Mouse (Mus musculus): ENCODE data around the gene Fbxo36. TPM values are rescaled to one million over a fixed set of nuclear protein-coding genes. Genes with fewer than 3 reads are reported as not detected.

Fbxo36 gene
- polyA plus RNA-seq, 1 experiment from 2014 or later: 6.9 TPM

DNA sequence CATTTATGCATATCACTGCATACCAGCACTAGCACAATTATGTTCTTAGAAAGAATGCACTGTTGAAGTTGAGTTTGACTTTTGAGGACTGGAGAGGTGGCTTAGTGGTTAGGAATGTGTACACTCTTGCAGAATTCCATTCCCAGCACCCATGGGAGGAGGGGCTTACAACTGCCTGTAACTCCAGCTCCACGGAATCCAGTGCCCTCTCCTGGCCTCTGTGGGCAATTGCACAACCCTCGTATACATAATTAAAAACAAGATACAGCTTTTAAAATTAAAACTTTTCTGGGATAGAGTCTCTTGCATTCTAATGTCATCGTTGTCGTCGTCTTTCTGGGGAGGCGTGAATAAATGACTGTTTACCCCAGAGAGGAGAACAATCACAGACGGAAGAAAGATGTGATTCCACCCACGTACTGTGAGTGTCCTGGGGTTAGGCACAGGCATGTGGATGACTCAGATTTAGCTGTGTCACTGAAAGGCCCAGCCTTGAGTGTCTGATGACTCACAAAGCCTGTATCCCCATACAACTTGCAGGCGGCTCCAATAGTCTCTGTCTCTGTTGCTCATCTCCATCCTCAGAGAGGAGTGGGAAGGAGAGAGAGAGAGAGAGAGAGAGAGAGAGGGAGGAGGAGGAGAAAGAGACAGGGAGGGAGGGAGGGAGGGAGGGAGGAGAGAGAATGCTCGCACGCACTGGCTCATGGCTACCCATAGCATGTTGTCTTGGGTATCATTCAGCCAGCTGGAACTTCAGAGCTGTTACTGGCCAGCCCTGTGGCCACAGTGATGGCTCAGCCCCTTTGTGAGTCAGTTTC lies 41.8 kb downstream of the Fbxo36 start:
- Histone ChIP-seq H3K4me1 (ENCODE audit: control insufficient read depth, insufficient read depth, low read length) (no peaks in the 10 kb centered on the region), H3K9ac (ENCODE audit: low read length) (no peak overlapping the region), H3K36me3 (ENCODE audit: control insufficient read depth, insufficient read depth) (no peaks in the 10 kb centered on the region), H3K27me3 (ENCODE audit: control insufficient read depth, insufficient read depth, low read length) (no peaks in the 10 kb centered on the region), H3K9me3 (replicated peaks; ENCODE audit: control insufficient read depth, low read length) (no peaks in the 10 kb centered on the region), H3K4me2 (ENCODE audit: low read depth, low read length) (no peak overlapping the region), H3K27ac (ENCODE audit: low read length) (no peak overlapping the region), H3K4me3 (ENCODE audit: low read length) (no peak overlapping the region)
- 67% methylated on average over 11 of the region's 11 CpGs for WGBS
- ATAC-seq (replicated peaks; ENCODE audit: extremely low read depth, insufficient read depth, low FRiP score): no peak

DNA sequence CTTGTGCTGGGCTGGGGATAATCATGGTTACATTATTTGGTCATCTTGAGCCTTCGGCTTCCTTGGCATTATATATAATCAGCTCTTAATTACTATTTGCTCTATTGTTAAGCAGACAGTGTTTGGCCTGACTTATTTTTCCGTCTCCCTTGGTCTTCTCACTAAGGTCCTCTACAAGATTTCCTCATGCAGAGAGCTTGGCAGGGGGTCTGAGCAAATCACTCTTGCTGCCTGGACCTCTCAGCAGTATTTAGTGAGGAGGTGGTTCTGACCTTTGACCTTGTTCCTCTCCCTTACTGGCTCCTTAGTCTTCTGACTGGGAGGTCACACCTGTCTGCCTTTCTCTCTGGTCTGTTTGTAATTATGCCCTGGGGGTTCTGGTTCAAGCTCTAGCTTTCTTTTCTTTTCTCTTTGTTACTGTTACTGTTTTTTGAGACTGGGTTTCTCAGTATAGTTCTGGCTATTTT lies 42.5 kb downstream of the Fbxo36 start:
- no peak overlapping the region for H3K9ac ChIP-seq (ENCODE audit: low read length)
- 67% methylated on average over 2 of the region's 2 CpGs for WGBS
- H3K4me2 ChIP-seq (ENCODE audit: low read depth, low read length): no peak overlapping the region
- H3K9me3 ChIP-seq (replicated peaks; ENCODE audit: control insufficient read depth, low read length): no peaks in the 10 kb centered on the region
- H3K27me3 ChIP-seq (ENCODE audit: control insufficient read depth, insufficient read depth, low read length): no peaks in the 10 kb centered on the region
- no peak overlapping the region for H3K27ac ChIP-seq (ENCODE audit: low read length)
- no peaks in the 10 kb centered on the region for H3K36me3 ChIP-seq (ENCODE audit: control insufficient read depth, insufficient read depth)
- ATAC-seq (replicated peaks; ENCODE audit: extremely low read depth, insufficient read depth, low FRiP score): no peak
- no peak overlapping the region for H3K4me3 ChIP-seq (ENCODE audit: low read length)
- no peaks in the 10 kb centered on the region for H3K4me1 ChIP-seq (ENCODE audit: control insufficient read depth, insufficient read depth, low read length)

DNA sequence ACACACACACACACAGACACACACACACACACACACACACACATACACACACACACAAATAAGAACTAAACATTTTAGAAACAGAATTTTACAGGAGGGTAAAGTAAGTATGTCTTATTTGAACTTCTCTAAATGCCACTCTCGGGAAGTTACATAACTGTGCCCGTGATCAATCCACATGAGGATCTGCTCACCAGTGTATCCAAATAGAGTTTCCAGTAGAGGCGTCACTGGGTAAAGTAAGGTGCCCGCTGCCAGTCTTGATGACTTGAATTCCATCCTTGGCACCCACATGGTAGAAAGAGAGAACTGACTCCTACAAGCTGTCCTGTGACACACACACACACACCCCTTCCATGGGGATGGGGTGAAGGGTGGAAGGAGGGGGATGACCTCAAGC lies 43.3 kb downstream of the Fbxo36 start:
- Histone ChIP-seq H3K27ac (ENCODE audit: low read length) (no peak overlapping the region), H3K4me3 (ENCODE audit: low read length) (no peak overlapping the region), H3K4me2 (ENCODE audit: low read depth, low read length) (no peak overlapping the region), H3K36me3 (ENCODE audit: control insufficient read depth, insufficient read depth) (no peaks in the 10 kb centered on the region), H3K27me3 (ENCODE audit: control insufficient read depth, insufficient read depth, low read length) (no peaks in the 10 kb centered on the region), H3K9ac (ENCODE audit: low read length) (no peak overlapping the region), H3K9me3 (replicated peaks; ENCODE audit: control insufficient read depth, low read length) (no peaks in the 10 kb centered on the region), H3K4me1 (ENCODE audit: control insufficient read depth, insufficient read depth, low read length) (no peaks in the 10 kb centered on the region)
- 88% methylated on average over 4 of the region's 4 CpGs for WGBS
- ATAC-seq (replicated peaks; ENCODE audit: extremely low read depth, insufficient read depth, low FRiP score): no peak

DNA sequence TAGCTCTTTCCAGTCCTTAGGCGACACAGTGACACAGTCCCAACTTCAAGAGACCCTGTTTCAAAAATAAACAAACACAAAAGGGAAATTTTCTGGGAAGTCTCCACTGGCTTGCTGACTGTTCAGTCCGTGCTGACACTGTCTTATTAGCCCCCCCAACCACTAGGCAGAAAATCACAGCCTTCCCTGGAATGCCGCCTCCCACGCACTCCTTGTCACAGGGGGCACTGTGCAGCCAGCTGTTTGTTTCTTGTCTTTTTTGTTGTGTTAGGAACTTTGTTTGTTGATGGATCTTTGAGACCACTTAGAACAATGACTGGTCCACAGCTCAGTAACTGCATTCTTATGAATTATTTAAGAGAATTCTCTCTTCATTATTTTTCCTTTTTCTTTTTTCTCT lies 44.2 kb downstream of the Fbxo36 start:
- Histone ChIP-seq H3K4me1 (ENCODE audit: control insufficient read depth, insufficient read depth, low read length) (no peaks in the 10 kb centered on the region), H3K36me3 (ENCODE audit: control insufficient read depth, insufficient read depth) (no peaks in the 10 kb centered on the region), H3K9ac (ENCODE audit: low read length) (no peak overlapping the region), H3K27me3 (ENCODE audit: control insufficient read depth, insufficient read depth, low read length) (no peaks in the 10 kb centered on the region), H3K4me2 (ENCODE audit: low read depth, low read length) (no peak overlapping the region), H3K9me3 (replicated peaks; ENCODE audit: control insufficient read depth, low read length) (no peaks in the 10 kb centered on the region), H3K4me3 (ENCODE audit: low read length) (no peak overlapping the region), H3K27ac (ENCODE audit: low read length) (no peak overlapping the region)
- ATAC-seq (replicated peaks; ENCODE audit: extremely low read depth, insufficient read depth, low FRiP score): no peak
- WGBS: 61% methylated on average over 4 of the region's 4 CpGs

DNA sequence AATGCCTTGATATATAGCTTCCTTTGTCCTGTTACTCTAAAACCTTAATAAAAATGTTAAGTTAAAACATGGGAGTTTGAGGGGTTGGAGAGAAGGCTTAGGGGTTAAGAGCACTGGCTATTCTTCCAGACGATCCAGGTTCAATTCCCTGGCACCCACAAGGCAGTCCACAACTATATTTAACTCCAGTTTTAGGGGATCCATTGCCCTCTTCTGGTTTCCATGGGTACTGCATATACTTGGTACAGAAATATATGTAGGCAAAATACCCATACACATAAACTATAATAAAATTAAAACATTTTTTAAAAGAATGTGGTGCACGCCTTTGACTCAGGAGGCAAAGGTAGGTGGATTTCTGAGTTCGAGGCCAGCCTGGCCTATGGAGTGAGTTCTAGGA lies 45.5 kb downstream of the Fbxo36 start:
- 72% methylated on average over 3 of the region's 3 CpGs for WGBS
- no peak for ATAC-seq (replicated peaks; ENCODE audit: extremely low read depth, insufficient read depth, low FRiP score)
- H3K27ac ChIP-seq (ENCODE audit: low read length): no peak overlapping the region

DNA sequence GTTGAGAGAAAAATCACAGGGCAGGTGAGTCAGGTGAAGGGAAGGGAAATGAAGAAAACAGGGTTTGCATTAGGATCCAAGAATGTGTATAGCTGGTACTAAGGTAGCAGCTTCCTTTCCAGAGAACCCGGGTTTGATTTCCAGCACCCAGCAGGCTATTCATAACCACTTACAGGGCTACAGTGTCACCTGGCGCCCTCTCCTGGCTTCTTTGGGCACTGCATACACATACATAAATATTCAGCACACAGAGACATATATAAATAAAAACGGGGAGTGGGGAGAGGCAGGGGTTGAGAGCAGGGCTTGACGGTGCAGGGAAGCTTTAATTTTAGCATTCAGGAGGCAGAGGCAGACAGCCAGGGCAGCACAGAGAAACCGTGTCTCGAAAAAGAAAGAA lies 46.3 kb downstream of the Fbxo36 start:
- H3K4me1 ChIP-seq (ENCODE audit: control insufficient read depth, insufficient read depth, low read length): no peaks in the 10 kb centered on the region
- H3K4me3 ChIP-seq (ENCODE audit: low read length): no peak overlapping the region
- H3K27me3 ChIP-seq (ENCODE audit: control insufficient read depth, insufficient read depth, low read length): no peaks in the 10 kb centered on the region
- H3K4me2 ChIP-seq (ENCODE audit: low read depth, low read length): no peak overlapping the region
- no peak overlapping the region for H3K9ac ChIP-seq (ENCODE audit: low read length)
- WGBS: 84% methylated on average over 6 of the region's 6 CpGs
- H3K9me3 ChIP-seq (replicated peaks; ENCODE audit: control insufficient read depth, low read length): no peaks in the 10 kb centered on the region
- ATAC-seq (replicated peaks; ENCODE audit: extremely low read depth, insufficient read depth, low FRiP score): no peak
- no peak overlapping the region for H3K27ac ChIP-seq (ENCODE audit: low read length)
- H3K36me3 ChIP-seq (ENCODE audit: control insufficient read depth, insufficient read depth): no peaks in the 10 kb centered on the region

More for the DNA sequence above, 45.5 kb downstream of the Fbxo36 start:
- no peaks in the 10 kb centered on the region for H3K9me3 ChIP-seq (replicated peaks; ENCODE audit: control insufficient read depth, low read length)
- H3K9ac ChIP-seq (ENCODE audit: low read length): no peak overlapping the region
- no peaks in the 10 kb centered on the region for H3K27me3 ChIP-seq (ENCODE audit: control insufficient read depth, insufficient read depth, low read length)
- no peak overlapping the region for H3K4me2 ChIP-seq (ENCODE audit: low read depth, low read length)
- no peaks in the 10 kb centered on the region for H3K36me3 ChIP-seq (ENCODE audit: control insufficient read depth, insufficient read depth)
- no peak overlapping the region for H3K4me3 ChIP-seq (ENCODE audit: low read length)
- H3K4me1 ChIP-seq (ENCODE audit: control insufficient read depth, insufficient read depth, low read length): no peaks in the 10 kb centered on the region

DNA sequence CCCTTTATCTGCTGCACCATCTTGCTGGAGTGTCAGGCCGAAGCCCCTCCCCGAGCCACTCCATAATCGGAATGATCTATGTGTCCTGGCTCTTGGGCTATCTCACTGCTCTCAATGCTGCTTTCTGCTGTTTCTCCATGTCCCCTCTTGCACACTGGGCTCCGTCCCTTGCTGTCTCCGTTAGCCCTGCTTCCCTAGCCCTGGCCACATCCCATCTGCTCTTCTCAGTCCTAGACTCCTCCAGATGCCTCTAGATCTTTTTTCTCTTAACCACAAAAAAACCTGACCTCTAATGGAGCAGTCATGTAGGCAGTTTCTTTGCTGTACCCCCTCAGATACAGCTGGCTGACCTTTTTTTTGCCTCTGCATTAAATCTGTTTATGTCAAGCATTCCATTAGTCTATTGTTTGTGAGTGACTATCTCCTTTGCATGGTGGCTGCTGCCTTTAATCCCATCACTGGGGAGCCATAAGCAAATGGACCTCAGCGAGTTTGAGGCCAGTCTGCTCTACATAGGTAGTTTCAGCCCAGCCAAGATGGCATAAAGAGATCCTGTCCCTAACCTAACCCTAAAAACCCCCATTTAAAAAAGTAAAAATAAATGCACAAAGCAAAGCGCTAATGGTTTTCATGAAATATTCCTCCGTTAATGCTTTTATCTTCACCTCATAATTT lies 49.8 kb downstream of the Fbxo36 start:
- Histone ChIP-seq H3K4me1 (ENCODE audit: control insufficient read depth, insufficient read depth, low read length) (no peaks in the 10 kb centered on the region), H3K4me3 (ENCODE audit: low read length) (no peak overlapping the region), H3K27me3 (ENCODE audit: control insufficient read depth, insufficient read depth, low read length) (no peaks in the 10 kb centered on the region), H3K9ac (ENCODE audit: low read length) (no peak overlapping the region), H3K4me2 (ENCODE audit: low read depth, low read length) (no peak overlapping the region), H3K36me3 (ENCODE audit: control insufficient read depth, insufficient read depth) (no peaks in the 10 kb centered on the region), H3K27ac (ENCODE audit: low read length) (no peak overlapping the region), H3K9me3 (replicated peaks; ENCODE audit: control insufficient read depth, low read length) (no peaks in the 10 kb centered on the region)
- 53% methylated on average over 8 of the region's 8 CpGs for WGBS
- no peak for ATAC-seq (replicated peaks; ENCODE audit: extremely low read depth, insufficient read depth, low FRiP score)

DNA sequence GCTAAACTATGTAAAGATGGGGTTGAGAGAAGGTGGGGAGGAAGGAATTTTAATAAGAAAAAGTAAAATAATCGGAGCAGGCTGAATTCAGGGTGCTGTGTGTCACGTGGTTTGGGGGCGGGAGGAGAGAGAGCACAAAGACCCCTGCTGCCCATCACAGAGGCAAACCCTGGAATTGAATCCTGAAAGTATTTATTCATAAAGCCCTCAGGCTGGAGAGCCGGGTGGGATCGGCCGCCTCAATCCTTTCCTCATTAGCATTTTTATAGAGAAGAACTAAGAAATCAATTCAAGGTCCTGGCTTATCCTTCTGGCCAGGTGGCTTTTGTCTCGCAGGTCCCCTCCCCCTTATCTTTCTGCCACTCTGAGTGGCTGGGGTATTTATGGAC lies 50.4 kb downstream of the Fbxo36 start:
- Histone ChIP-seq H3K4me1 (ENCODE audit: control insufficient read depth, insufficient read depth, low read length) (no peaks in the 10 kb centered on the region), H3K27me3 (ENCODE audit: control insufficient read depth, insufficient read depth, low read length) (no peaks in the 10 kb centered on the region), H3K27ac (ENCODE audit: low read length) (no peak overlapping the region), H3K9ac (ENCODE audit: low read length) (no peak overlapping the region), H3K9me3 (replicated peaks; ENCODE audit: control insufficient read depth, low read length) (no peaks in the 10 kb centered on the region), H3K4me2 (ENCODE audit: low read depth, low read length) (no peak overlapping the region), H3K36me3 (ENCODE audit: control insufficient read depth, insufficient read depth) (no peaks in the 10 kb centered on the region), H3K4me3 (ENCODE audit: low read length) (no peak overlapping the region)
- ATAC-seq (replicated peaks; ENCODE audit: extremely low read depth, insufficient read depth, low FRiP score): no peak
- WGBS: 40% methylated on average over 7 of the region's 7 CpGs

DNA sequence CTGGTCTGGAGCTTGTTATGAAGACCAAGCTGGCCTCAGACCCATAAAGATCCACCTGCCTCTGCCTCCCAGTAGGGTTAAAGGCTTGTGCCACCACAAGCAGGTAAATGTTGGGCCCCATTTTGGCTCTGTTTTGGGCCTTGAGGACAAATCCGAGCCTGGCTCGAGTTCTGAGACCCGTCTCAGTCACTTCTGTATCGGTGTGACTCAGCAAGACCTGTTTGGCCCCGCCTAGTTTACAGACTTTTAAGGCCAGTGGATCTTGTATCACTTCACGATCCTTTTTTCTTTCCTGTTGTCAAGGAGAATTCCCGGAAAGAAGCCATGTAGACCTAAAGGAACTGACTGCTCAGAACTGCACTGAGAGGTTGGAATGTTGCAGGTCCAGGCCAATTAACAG lies 50.9 kb downstream of the Fbxo36 start:
- 71% methylated on average over 7 of the region's 7 CpGs for WGBS
- no peaks in the 10 kb centered on the region for H3K9me3 ChIP-seq (replicated peaks; ENCODE audit: control insufficient read depth, low read length)
- no peak for ATAC-seq (replicated peaks; ENCODE audit: extremely low read depth, insufficient read depth, low FRiP score)

More for the DNA sequence above, 50.9 kb downstream of the Fbxo36 start:
- H3K9ac ChIP-seq (ENCODE audit: low read length): no peak overlapping the region
- no peak overlapping the region for H3K27ac ChIP-seq (ENCODE audit: low read length)
- no peaks in the 10 kb centered on the region for H3K27me3 ChIP-seq (ENCODE audit: control insufficient read depth, insufficient read depth, low read length)
- no peaks in the 10 kb centered on the region for H3K4me1 ChIP-seq (ENCODE audit: control insufficient read depth, insufficient read depth, low read length)
- H3K4me3 ChIP-seq (ENCODE audit: low read length): no peak overlapping the region
- no peaks in the 10 kb centered on the region for H3K36me3 ChIP-seq (ENCODE audit: control insufficient read depth, insufficient read depth)
- no peak overlapping the region for H3K4me2 ChIP-seq (ENCODE audit: low read depth, low read length)
